Mouse (Mus musculus): Measurements from ENCODE around the gene Iqcf4. TPM values are rescaled to one million over a fixed set of nuclear protein-coding genes. Genes with fewer than 3 reads are reported as not detected.

The Iqcf4 gene
- polyA plus RNA-seq (2015; fragmentation: Nextera tagmentation; extraction: Ambion mirVana): not detected in 2 replicates

DNA sequence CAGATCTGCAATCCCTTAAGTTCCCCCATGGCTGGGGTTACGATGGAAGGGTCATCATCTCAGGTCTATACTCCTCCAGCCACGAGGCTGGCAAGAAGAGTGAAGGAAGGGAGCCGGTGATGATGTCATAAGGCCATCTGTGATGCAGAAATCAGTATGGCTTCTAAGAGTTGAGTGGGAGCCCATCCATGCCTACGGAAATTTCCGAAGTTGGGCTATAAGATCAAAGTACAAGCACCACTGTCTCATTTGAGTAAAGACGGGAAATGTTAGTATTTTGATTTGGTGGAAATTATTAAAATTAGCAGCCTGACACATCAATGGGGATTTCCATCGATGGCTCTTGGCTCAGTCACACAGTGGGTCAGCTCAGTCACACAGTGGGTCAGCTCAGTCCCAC, at the start of gene Iqcf4:
Gene Iqcf4 (minus strand): TSS at position 101 of the 400 bp plus-strand sequence.

DNA sequence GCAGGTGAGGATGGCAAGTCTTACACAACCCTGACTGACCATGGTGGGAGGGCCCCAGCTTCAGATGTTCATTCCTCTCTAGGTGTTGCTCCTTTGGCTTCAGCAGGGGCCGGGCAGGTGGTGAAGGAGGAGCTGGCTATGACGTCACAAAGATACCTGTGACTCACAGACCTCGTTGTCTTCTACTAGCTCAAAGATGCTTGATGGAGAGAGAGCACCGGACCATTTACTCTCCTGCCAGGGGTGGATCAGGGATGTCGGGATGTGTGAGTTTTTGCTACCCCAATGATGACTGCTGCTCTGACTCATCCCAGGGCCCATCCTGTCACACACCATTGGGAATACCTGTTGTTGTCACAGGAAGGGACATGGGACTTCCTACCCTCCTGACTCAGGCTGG, 9.3 kb downstream of the Iqcf4 start, which contains the start of gene Iqcf3:
Gene Iqcf3 (minus strand): TSS at position 101 of the 400 bp plus-strand sequence.

Other genes with a start within 250 kb of the Iqcf4 start
- gene Dusp7, start 202.4 kb downstream of the Iqcf4 start, polyA plus RNA-seq (2015; fragmentation: Nextera tagmentation; extraction: Ambion mirVana): 9.0 and 11.9 TPM in 2 replicates
- 805 and 852 TPM in 2 replicates for gene Rpl29, start 141.5 kb downstream of the Iqcf4 start, polyA plus RNA-seq (2015; fragmentation: Nextera tagmentation; extraction: Ambion mirVana)
- 10.7 and 12.2 TPM in 2 replicates for gene Acy1, start 132.7 kb downstream of the Iqcf4 start, polyA plus RNA-seq (2015; fragmentation: Nextera tagmentation; extraction: Ambion mirVana)
- 2.9 and 4.4 TPM in 2 replicates for gene Abhd14b, start 123.5 kb downstream of the Iqcf4 start, polyA plus RNA-seq (2015; fragmentation: Nextera tagmentation; extraction: Ambion mirVana)
- 17.5 and 19.9 TPM in 2 replicates for gene Abhd14a, start 123.3 kb downstream of the Iqcf4 start, polyA plus RNA-seq (2015; fragmentation: Nextera tagmentation; extraction: Ambion mirVana)
- 3.9 and 7.1 TPM in 2 replicates for gene Pcbp4, start 117.7 kb downstream of the Iqcf4 start, polyA plus RNA-seq (2015; fragmentation: Nextera tagmentation; extraction: Ambion mirVana)
- gene Gpr62, start 105.1 kb downstream of the Iqcf4 start, polyA plus RNA-seq (2015; fragmentation: Nextera tagmentation; extraction: Ambion mirVana): 0.17 TPM in 1 of 2 replicates, not detected in the other
- gene Rrp9, start 95.0 kb downstream of the Iqcf4 start, polyA plus RNA-seq (2015; fragmentation: Nextera tagmentation; extraction: Ambion mirVana): 29.7 and 32.9 TPM in 2 replicates
- 3.2 and 4.3 TPM in 2 replicates for gene Parp3, start 94.0 kb downstream of the Iqcf4 start, polyA plus RNA-seq (2015; fragmentation: Nextera tagmentation; extraction: Ambion mirVana)
- gene Iqcf1, start 71.0 kb downstream of the Iqcf4 start, polyA plus RNA-seq (2015; fragmentation: Nextera tagmentation; extraction: Ambion mirVana): not detected in 2 replicates
- not detected in 2 replicates for gene Iqcf5, start 56.4 kb downstream of the Iqcf4 start, polyA plus RNA-seq (2015; fragmentation: Nextera tagmentation; extraction: Ambion mirVana)
- not detected in 2 replicates for gene Iqcf3, start 9.4 kb downstream of the Iqcf4 start, polyA plus RNA-seq (2015; fragmentation: Nextera tagmentation; extraction: Ambion mirVana)
- not detected in 2 replicates for gene Iqcf6, start 55.6 kb upstream of the Iqcf4 start, polyA plus RNA-seq (2015; fragmentation: Nextera tagmentation; extraction: Ambion mirVana)
- gene Grm2, start 85.1 kb upstream of the Iqcf4 start, polyA plus RNA-seq (2015; fragmentation: Nextera tagmentation; extraction: Ambion mirVana): not detected in 2 replicates
- 16.8 and 20.6 TPM in 2 replicates for gene Tex264, start 114.9 kb upstream of the Iqcf4 start, polyA plus RNA-seq (2015; fragmentation: Nextera tagmentation; extraction: Ambion mirVana)
- 2.9 and 3.1 TPM in 2 replicates for gene Rad54l2, start 218.2 kb upstream of the Iqcf4 start, polyA plus RNA-seq (2015; fragmentation: Nextera tagmentation; extraction: Ambion mirVana)